Mouse (Mus musculus): Measurements from ENCODE around the gene Gm6763. TPM values are rescaled to one million over a fixed set of nuclear protein-coding genes. Genes with fewer than 3 reads are reported as not detected.
"Not testable (repeated sequence)": the region's sequence is repeated elsewhere in the genome, so short reads cannot be mapped to it uniquely, and the experiment has no call there.

Gene Gm6763
- total RNA-seq (2021) = not detected
- long read RNA-seq, experiment 1 = 0 reads
- long read RNA-seq, experiment 2 = 0 reads

DNA sequence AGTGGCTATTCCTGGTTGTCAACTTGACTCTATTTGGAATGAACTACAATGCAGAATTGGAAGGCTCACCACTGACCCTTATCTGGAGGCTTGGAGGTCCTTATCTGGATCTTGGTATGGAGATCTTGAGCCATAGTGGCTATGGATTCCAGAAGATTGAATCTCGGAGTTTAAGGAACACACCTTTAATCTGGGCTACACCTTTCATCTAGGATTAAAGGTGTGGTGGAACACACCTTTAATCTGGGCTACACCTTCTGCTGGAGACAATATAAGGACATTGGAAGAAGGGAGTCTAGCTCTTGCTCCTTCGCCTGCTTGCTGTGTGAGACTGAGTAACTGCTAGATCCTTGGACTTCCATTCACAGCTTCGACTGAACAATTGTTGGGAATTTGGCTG, at the start of gene Gm6763:
Gene Gm6763, plus strand, starts transcription at position 301 of the 400 bp plus-strand sequence.
- not testable (repeated sequence) for DNase-seq

DNA sequence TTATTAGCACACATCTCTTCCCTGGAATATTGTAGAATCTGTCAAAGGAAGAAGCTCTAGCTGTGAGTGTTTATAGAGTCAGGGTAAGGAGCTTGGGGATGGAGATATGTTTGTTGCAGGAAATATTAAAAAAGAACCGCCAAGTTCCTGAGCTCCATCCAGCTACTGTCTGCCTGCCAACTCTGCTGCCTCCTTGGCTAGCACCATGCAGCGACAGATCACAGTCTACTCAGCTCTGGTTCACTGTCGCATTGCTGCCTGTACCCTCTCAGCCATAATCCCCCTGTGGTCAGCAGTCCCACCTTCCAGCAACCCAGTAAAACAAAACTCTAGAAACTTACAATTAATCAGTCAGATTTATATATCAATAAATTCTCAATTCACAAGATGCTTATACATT, 41.3 kb upstream of the Gm6763 start:
- no peak for DNase-seq

DNA sequence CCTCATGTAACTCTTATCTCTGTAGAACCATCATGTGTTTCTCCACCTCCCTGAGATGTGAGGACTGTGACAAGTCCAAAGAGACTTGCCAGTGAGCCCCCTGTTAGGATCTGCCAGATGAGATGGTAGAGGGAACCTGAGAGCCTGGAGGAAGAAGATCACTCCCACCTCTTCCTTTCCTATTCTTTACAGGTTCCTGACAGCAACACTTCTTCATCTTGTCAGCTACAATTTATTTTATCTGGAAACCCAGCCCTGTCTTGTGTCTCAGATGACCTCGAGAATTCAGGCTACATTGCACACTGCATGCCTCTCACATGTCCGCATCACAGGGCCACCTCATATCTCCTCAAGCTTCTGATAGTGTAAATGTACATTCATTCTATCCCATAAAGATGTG, 33.0 kb upstream of the Gm6763 start:
- DNase-seq = no peak

- not testable (repeated sequence) for DNase-seq
Observed at GRCm38 (mm10) chr10:104142687-104143086, 8.6 kb upstream of the Gm6763 start, which contains the start of gene Gm21293. Gm21293 (plus strand) TSS chr10:104142987.

DNA sequence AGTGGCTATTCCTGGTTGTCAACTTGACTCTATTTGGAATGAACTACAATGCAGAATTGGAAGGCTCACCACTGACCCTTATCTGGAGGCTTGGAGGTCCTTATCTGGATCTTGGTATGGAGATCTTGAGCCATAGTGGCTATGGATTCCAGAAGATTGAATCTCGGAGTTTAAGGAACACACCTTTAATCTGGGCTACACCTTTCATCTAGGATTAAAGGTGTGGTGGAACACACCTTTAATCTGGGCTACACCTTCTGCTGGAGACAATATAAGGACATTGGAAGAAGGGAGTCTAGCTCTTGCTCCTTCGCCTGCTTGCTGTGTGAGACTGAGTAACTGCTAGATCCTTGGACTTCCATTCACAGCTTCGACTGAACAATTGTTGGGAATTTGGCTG, 8.4 kb downstream of the Gm6763 start, which contains the start of gene Gm8764:
Gene Gm8764, plus strand, starts transcription at position 301 of the 400 bp plus-strand sequence.
- not testable (repeated sequence) for DNase-seq

DNA sequence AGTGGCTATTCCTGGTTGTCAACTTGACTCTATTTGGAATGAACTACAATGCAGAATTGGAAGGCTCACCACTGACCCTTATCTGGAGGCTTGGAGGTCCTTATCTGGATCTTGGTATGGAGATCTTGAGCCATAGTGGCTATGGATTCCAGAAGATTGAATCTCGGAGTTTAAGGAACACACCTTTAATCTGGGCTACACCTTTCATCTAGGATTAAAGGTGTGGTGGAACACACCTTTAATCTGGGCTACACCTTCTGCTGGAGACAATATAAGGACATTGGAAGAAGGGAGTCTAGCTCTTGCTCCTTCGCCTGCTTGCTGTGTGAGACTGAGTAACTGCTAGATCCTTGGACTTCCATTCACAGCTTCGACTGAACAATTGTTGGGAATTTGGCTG, 16.9 kb downstream of the Gm6763 start, which contains the start of gene Gm21304:
Gene Gm21304, plus strand, starts transcription at position 301 of the 400 bp plus-strand sequence.
- DNase-seq = not testable (repeated sequence)

DNA sequence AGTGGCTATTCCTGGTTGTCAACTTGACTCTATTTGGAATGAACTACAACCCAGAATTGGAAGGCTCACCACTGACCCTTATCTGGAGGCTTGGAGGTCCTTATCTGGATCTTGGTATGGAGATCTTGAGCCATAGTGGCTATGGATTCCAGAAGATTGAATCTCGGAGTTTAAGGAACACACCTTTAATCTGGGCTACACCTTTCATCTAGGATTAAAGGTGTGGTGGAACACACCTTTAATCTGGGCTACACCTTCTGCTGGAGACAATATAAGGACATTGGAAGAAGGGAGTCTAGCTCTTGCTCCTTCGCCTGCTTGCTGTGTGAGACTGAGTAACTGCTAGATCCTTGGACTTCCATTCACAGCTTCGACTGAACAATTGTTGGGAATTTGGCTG, 25.4 kb downstream of the Gm6763 start, which contains the start of gene Gm21312:
Gene Gm21312, plus strand, starts transcription at position 301 of the 400 bp plus-strand sequence.
- DNase-seq = not testable (repeated sequence)

DNA sequence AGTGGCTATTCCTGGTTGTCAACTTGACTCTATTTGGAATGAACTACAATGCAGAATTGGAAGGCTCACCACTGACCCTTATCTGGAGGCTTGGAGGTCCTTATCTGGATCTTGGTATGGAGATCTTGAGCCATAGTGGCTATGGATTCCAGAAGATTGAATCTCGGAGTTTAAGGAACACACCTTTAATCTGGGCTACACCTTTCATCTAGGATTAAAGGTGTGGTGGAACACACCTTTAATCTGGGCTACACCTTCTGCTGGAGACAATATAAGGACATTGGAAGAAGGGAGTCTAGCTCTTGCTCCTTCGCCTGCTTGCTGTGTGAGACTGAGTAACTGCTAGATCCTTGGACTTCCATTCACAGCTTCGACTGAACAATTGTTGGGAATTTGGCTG, 33.9 kb downstream of the Gm6763 start, which contains the start of gene Gm20765:
Gene Gm20765, plus strand, starts transcription at position 301 of the 400 bp plus-strand sequence.
- not testable (repeated sequence) for DNase-seq

- DNase-seq = not testable (repeated sequence)
Observed at GRCm38 (mm10) chr10:104193742-104194141, 42.4 kb downstream of the Gm6763 start, which contains the start of gene Gm4340. Gm4340 (plus strand) TSS chr10:104194042.

Other genes with a start within 250 kb of the Gm6763 start
- gene Gm21293, start 8.5 kb upstream of the Gm6763 start, total RNA-seq (2021) = not detected
- not detected for gene Gm8764, start 8.5 kb downstream of the Gm6763 start, total RNA-seq (2021)
- not detected for gene Gm21304, start 17.0 kb downstream of the Gm6763 start, total RNA-seq (2021)
- not detected for gene Gm21312, start 25.5 kb downstream of the Gm6763 start, total RNA-seq (2021)
- gene Gm20765, start 34.0 kb downstream of the Gm6763 start, total RNA-seq (2021) = not detected
- not detected for gene Gm4340, start 42.5 kb downstream of the Gm6763 start, total RNA-seq (2021)

Measured in adrenal gland, postnatal 36 days (tissue).